Mouse (Mus musculus) MEL (cell line): ENCODE measurements around the gene Prpf8. TPM values are rescaled to one million over a fixed set of nuclear protein-coding genes. Genes with fewer than 3 reads are reported as not detected.

Source experiments
- DNase-seq: peaks from one replicate; pipeline ENCODE4 v3.0.0; 2011; ENCODE audit warnings: low read depth, low spot score
- H3K27ac ChIP-seq: 2 replicates; pipeline ENCODE4 v1.5.1; 2012; ENCODE audit warnings: low read depth, mild to moderate bottlenecking, control low read depth, low read length, moderate library complexity; ENCODE audit not compliant: control insufficient read depth
- H3K27me3 ChIP-seq, 2 experiments: fragments of 150-350 bp in 1 of 2; sonication (generic) in 1 of 2; 2 replicates each; pipeline ENCODE4 v1.6.1; 2012; ENCODE audit warnings: low read length in 2 of 2, mild to moderate bottlenecking in 2 of 2, improper control_type of control experiment in 1 of 2, moderate library complexity in 1 of 2; ENCODE audit not compliant: insufficient read depth in 2 of 2, control insufficient read depth in 1 of 2
- H3K36me3 ChIP-seq, 2 experiments: 2 replicates each; pipeline ENCODE4 v1.6.1; 2012 to 2014; ENCODE audit warnings: low read length in 2 of 2, improper control_type of control experiment in 1 of 2, inconsistent platforms in 1 of 2, mild to moderate bottlenecking in 1 of 2; ENCODE audit not compliant: insufficient read depth in 2 of 2, control insufficient read depth in 1 of 2
- H3K4me1 ChIP-seq, 2 experiments: fragments of 150-350 bp in 1 of 2; sonication (generic) in 1 of 2; 2 replicates each; pipeline ENCODE4 v1.6.1; 2012; ENCODE audit warnings: low read length in 2 of 2, improper control_type of control experiment in 1 of 2, mild to moderate bottlenecking in 1 of 2; ENCODE audit not compliant: insufficient read depth in 2 of 2, control insufficient read depth in 1 of 2
- H3K4me3 ChIP-seq, 2 experiments: fragments of 150-350 bp in 1 of 2; sonication (generic) in 1 of 2; 2 replicates each; pipeline ENCODE4 v1.5.1; 2012; ENCODE audit warnings: low read depth in 2 of 2, low read length in 2 of 2, mild to moderate bottlenecking in 2 of 2, moderate library complexity in 2 of 2, control low read depth in 1 of 2, improper control_type of control experiment in 1 of 2; ENCODE audit not compliant: control insufficient read depth in 1 of 2, insufficient read depth in 1 of 2
- H3K79me2 ChIP-seq: 2 replicates; pipeline ENCODE4 v1.6.1; 2012; ENCODE audit warnings: mild to moderate bottlenecking, low read length, moderate library complexity; ENCODE audit not compliant: control insufficient read depth, poor library complexity, insufficient read depth
- H3K9ac ChIP-seq: 2 replicates; pipeline ENCODE4 v1.6.1; 2012; ENCODE audit warnings: low read depth, mild to moderate bottlenecking, control low read depth, low read length, moderate library complexity; ENCODE audit not compliant: control insufficient read depth, poor library complexity, severe bottlenecking
- H3K9me3 ChIP-seq: fragments of 150-350 bp; sonication (generic); replicated peaks from 2 replicates; pipeline ENCODE4 v1.6.1; 2012; ENCODE audit warnings: mild to moderate bottlenecking, low read length, improper control_type of control experiment, moderate library complexity; ENCODE audit not compliant: insufficient read depth
- BHLHE40 ChIP-seq: IDR thresholded peaks from 2 replicates; pipeline ENCODE4 v1.6.1; 2012; ENCODE audit warnings: low read depth, mild to moderate bottlenecking, inconsistent platforms, low read length, improper control_type of control experiment, borderline replicate concordance
- CHD1 ChIP-seq: IDR thresholded peaks from 2 replicates; pipeline ENCODE4 v1.6.1; 2012; ENCODE audit warnings: low read depth, mild to moderate bottlenecking, inconsistent platforms, low read length, improper control_type of control experiment
- CTCF ChIP-seq, 3 experiments: IDR thresholded peaks in 2 of 3; conservative IDR thresholded peaks in 1 of 3; 2 replicates each; pipeline ENCODE4 v1.5.1; 2011 to 2012; ENCODE audit warnings: low read length in 3 of 3, low read depth in 2 of 3, mild to moderate bottlenecking in 2 of 3, improper control_type of control experiment in 1 of 3, inconsistent platforms in 1 of 3, mixed read lengths in 1 of 3, moderate library complexity in 1 of 3; ENCODE audit not compliant: control insufficient read depth in 1 of 3, insufficient read depth in 1 of 3, poor library complexity in 1 of 3, severe bottlenecking in 1 of 3
- ETS1 ChIP-seq: IDR thresholded peaks from 2 replicates; pipeline ENCODE4 v1.6.1; 2012; ENCODE audit warnings: low read depth, mild to moderate bottlenecking, inconsistent platforms, low read length, improper control_type of control experiment, moderate library complexity
- HCFC1 ChIP-seq: IDR thresholded peaks from 2 replicates; pipeline ENCODE4 v1.6.1; 2012; ENCODE audit warnings: low read depth, mild to moderate bottlenecking, inconsistent platforms, low read length, improper control_type of control experiment, moderate library complexity
- JUND ChIP-seq: IDR thresholded peaks from 2 replicates; pipeline ENCODE4 v1.6.1; 2011; ENCODE audit warnings: low read depth, mild to moderate bottlenecking, improper control_type of control experiment, low read length
- MAZ ChIP-seq: IDR thresholded peaks from 2 replicates; pipeline ENCODE4 v1.6.1; 2012; ENCODE audit warnings: low read depth, mild to moderate bottlenecking, inconsistent platforms, low read length, improper control_type of control experiment
- MXI1 ChIP-seq: IDR thresholded peaks from 2 replicates; pipeline ENCODE4 v1.6.1; 2011; ENCODE audit warnings: mild to moderate bottlenecking, low read depth, low read length, improper control_type of control experiment
- MYC ChIP-seq: IDR thresholded peaks from 2 replicates; pipeline ENCODE4 v1.6.1; 2011; ENCODE audit warnings: low read depth, mild to moderate bottlenecking, low read length, improper control_type of control experiment, moderate library complexity
- NRF1 ChIP-seq: IDR thresholded peaks from 2 replicates; pipeline ENCODE4 v1.6.1; 2014; ENCODE audit warnings: low read depth, mild to moderate bottlenecking, inconsistent platforms, low read length, improper control_type of control experiment, moderate library complexity; ENCODE audit not compliant: poor library complexity, insufficient read depth, severe bottlenecking
- POLR2A ChIP-seq, 2 experiments: IDR thresholded peaks; 2 replicates each; pipeline ENCODE4 v1.6.1; 2011 to 2012; ENCODE audit warnings: low read length in 2 of 2, mild to moderate bottlenecking in 2 of 2, control low read depth in 1 of 2, improper control_type of control experiment in 1 of 2, low read depth in 1 of 2, moderate library complexity in 1 of 2; ENCODE audit not compliant: control insufficient read depth in 1 of 2, insufficient read depth in 1 of 2, poor library complexity in 1 of 2
- POLR2AphosphoS2 ChIP-seq: IDR thresholded peaks from 2 replicates; pipeline ENCODE4 v1.6.1; 2011; ENCODE audit warnings: low read length, improper control_type of control experiment
- TCF12 ChIP-seq: IDR thresholded peaks from 2 replicates; pipeline ENCODE4 v1.6.1; 2014; ENCODE audit warnings: low read depth, mild to moderate bottlenecking, inconsistent platforms, low read length, improper control_type of control experiment, moderate library complexity
- USF1 ChIP-seq: IDR thresholded peaks from 2 replicates; pipeline ENCODE4 v1.6.1; 2014; ENCODE audit warnings: low read depth, mild to moderate bottlenecking, inconsistent platforms, low read length, improper control_type of control experiment, moderate library complexity
- USF2 ChIP-seq, 2 experiments: IDR thresholded peaks; 2 replicates each; pipeline ENCODE4 v1.6.1; 2011 to 2012; ENCODE audit warnings: improper control_type of control experiment in 2 of 2, low read length in 2 of 2, borderline replicate concordance in 1 of 2, inconsistent platforms in 1 of 2, low read depth in 1 of 2, mild to moderate bottlenecking in 1 of 2; ENCODE audit not compliant: insufficient read depth in 1 of 2
- ZC3H11A ChIP-seq: IDR thresholded peaks from 2 replicates; pipeline ENCODE4 v1.6.1; 2012; ENCODE audit warnings: low read depth, mild to moderate bottlenecking, inconsistent platforms, low read length, improper control_type of control experiment
- ZKSCAN1 ChIP-seq: IDR thresholded peaks from 2 replicates; pipeline ENCODE4 v1.6.1; 2012; ENCODE audit warnings: low read depth, mild to moderate bottlenecking, inconsistent platforms, low read length, improper control_type of control experiment, moderate library complexity
- ZMIZ1 ChIP-seq: IDR thresholded peaks from 2 replicates; pipeline ENCODE4 v1.6.1; 2012; ENCODE audit warnings: low read depth, mild to moderate bottlenecking, inconsistent platforms, low read length, improper control_type of control experiment, moderate library complexity
- ZNF384 ChIP-seq: IDR thresholded peaks from 2 replicates; pipeline ENCODE4 v1.6.1; 2012; ENCODE audit warnings: low read depth, mild to moderate bottlenecking, inconsistent platforms, low read length, improper control_type of control experiment
- polyA plus RNA-seq, 2 experiments: library from polyadenylated mRNA; stranded (reverse) in 1 of 2; unstranded in 1 of 2; fragments of >175 nt in 1 of 2; fragments of >200 nt in 1 of 2; gene quantifications; 2 replicates each; pipeline versions ENCODE4 v1.2.1 to v1.2.4; 2012; ENCODE audit warnings: low replicate concordance in 2 of 2, low read depth in 1 of 2; ENCODE audit not compliant: insufficient read length in 2 of 2, insufficient read depth in 1 of 2, missing spikeins in 1 of 2
- total RNA-seq: library from RNA; depleted of rRNA; stranded (reverse); fragments of 300-350 nt; gene quantifications from 2 replicates; pipeline ENCODE4 v1.2.3, GENCODE M21; 2012

Gene Prpf8
- total and polyA plus RNA-seq, 3 experiments, result 214 to 644 (median 276) TPM

DNA sequence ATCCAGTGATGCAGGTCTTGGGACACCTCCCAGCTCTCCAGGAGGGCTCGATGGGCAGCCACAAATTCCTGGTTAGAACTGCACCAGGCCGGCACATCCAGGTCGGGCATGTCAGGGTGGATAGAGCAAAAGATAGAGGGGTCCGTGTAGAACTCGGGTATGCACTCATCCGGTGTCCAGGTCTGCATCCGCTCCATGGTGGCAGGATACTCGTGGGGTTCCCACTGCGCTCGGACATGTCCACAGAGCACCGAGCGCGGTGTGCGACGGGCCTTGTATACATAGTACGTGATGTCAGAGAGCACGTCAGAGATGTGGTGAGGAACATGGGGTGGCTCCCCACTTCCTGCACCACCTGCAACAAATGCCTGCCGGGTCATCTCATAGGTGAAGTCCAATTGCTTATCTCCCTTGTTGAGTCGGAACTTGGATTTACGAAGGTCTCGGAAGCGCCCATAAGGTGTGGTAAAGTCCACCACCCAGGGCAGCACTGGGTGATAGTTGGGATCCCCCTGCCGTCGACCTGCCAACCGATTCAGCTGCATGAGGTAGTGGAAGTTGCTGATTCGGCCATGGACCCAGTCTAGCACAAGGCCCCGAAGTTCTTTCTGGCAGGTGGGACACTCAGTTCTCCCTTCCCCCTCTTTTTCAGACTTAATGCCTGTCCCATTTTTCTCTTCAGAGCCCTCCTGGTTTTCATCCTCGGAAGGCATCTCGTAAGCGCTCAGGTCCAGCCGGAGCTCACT lies 33.6 kb upstream of the Prpf8 start:
- Histone ChIP-seq H3K9me3 (no peaks in the 10 kb centered on the region), H3K4me1 (peaks cover 18 to 52% of the 10 kb centered on the region in 2 experiments), H3K79me2 (no peaks in the 10 kb centered on the region), H3K9ac (no peak overlapping the region), H3K27me3 (no peaks in the 10 kb centered on the region), H3K4me3 (no peak overlapping the region), H3K36me3 (peaks cover 0 to 32% of the 10 kb centered on the region in 2 experiments; a peak in 2 of 4 replicates), H3K27ac (no peak overlapping the region)
- TF ChIP-seq ZC3H11A, result no peak
- TF ChIP-seq POLR2AphosphoS2, result no peak
- TF ChIP-seq CTCF (IDR thresholded peaks at IDR 0.05 in 2 of 3, conservative IDR thresholded peaks at IDR 0.05 in 1 of 3; ENCODE audit: control insufficient read depth in 1 of 3, insufficient read depth in 1 of 3, low read depth in 2 of 3, low read length in 3 of 3, poor library complexity in 1 of 3, severe bottlenecking in 1 of 3), result no peak
- no peak for TF ChIP-seq USF1
- TF ChIP-seq USF2 (IDR thresholded peaks at IDR 0.05; ENCODE audit: borderline replicate concordance in 1 of 2, insufficient read depth in 1 of 2, low read depth in 1 of 2, low read length in 2 of 2), result no peak
- TF ChIP-seq HCFC1, result no peak
- TF ChIP-seq MXI1, result no peak
- no peak for TF ChIP-seq ZKSCAN1
- TF ChIP-seq POLR2A (IDR thresholded peaks at IDR 0.05; ENCODE audit: control insufficient read depth in 1 of 2, insufficient read depth in 1 of 2, low read depth in 1 of 2, low read length in 2 of 2, poor library complexity in 1 of 2), result no peak
- TF ChIP-seq BHLHE40, result no peak
- TF ChIP-seq CHD1, result no peak
- no peak for TF ChIP-seq TCF12
- TF ChIP-seq ZNF384, result no peak
- TF ChIP-seq ETS1, result no peak
- no peak for TF ChIP-seq ZMIZ1
- TF ChIP-seq JUND, result no peak
- no peak for TF ChIP-seq MYC
- TF ChIP-seq NRF1, result no peak
- TF ChIP-seq MAZ, result no peak
- DNase-seq, result no peak
